ENCODE assay signal across 8 mouse cellular contexts in the genomic region with DNA sequence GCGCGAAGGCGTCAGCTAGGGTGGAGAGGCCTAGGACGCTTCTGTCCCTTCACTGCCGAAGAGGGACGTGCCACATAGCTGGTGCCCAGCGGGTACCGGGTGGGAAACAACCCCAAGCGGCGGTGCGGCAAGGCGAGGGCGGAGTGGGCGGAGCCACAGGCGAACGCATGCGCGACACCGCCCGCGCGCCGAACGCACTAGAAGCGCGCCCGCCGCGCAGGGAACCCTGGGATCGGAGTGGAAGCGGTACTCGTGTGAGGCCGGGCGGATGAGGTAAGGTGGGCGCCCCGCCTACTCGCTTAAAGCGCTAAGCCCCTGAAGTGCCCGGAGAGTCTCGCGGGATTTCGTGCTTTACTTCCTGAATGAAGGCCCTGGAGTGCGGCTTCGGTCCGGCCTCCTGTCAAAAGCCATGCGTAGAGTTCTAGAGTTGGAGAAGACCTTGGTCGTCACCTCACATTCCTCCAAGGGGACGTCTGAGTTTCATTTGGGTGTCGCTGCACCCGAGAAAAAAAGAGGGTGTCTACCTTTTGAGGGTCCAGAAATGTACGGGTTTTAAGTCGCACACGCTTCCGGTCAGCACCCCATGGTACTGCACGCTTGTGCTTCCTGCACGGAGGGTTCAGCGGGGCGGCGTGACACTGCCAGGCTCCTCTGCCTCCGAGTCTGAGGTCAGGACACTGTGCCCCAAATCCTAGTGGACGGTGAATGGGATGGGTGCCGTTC. TPM values are rescaled to one million over a fixed set of nuclear protein-coding genes. Genes with fewer than 3 reads are reported as not detected.
DNase-seq lines count a peak whose midpoint lies in the region; ATAC-seq and TF ChIP-seq lines count a peak whose summit lies in the region.

A gene (minus strand): TSS at position 151 of the 723 bp plus-strand sequence.
A gene (minus strand): TSS at position 227 of the 723 bp plus-strand sequence.

- peak within 1 kb of the TSS; percentile 96 for H3K27ac ChIP-seq in gastrocnemius, adult 2 months
- peak within 1 kb of the TSS; percentile 87 for H3K27ac ChIP-seq in hindbrain, postnatal 0 days
- peak within 1 kb of the TSS; percentile 94 for H3K27ac ChIP-seq in left cerebral cortex, adult 2 months

- ATAC-seq in common myeloid progenitor, adult 5-6 weeks (replicated peaks; ENCODE audit: low read depth, poor library complexity, severe bottlenecking): peak; percentile 95
- ATAC-seq in hindbrain, postnatal 0 days: peak; percentile 100
- ATAC-seq in megakaryocyte, adult 5-6 weeks (ENCODE audit: poor library complexity, severe bottlenecking): peak; percentile 95

- 0 out of 2 replicates have a peak, but pooled peaks cover 2% of the 10 kb centered on the region for H3K4me1 ChIP-seq in hindbrain, postnatal 0 days (ENCODE audit: insufficient read depth, low read length)

- no peaks in the 10 kb centered on the region for H3K9me3 ChIP-seq in hindbrain, postnatal 0 days (ENCODE audit: low read length)

- peak; percentile 97 for DNase-seq in ZHBTc4 (ENCODE audit: low read depth, low spot score)
- peak; percentile 99 for DNase-seq in gastrocnemius, adult 2 months
- peak; percentile 100 for DNase-seq in hindbrain, postnatal 0 days (ENCODE audit: low spot score)
- peak; percentile 98 to 99 for DNase-seq in left cerebral cortex, adult 2 months (ENCODE audit: extremely low spot score in 1 of 2, low spot score in 2 of 2)
- peak; percentile 98 for DNase-seq in right cerebral cortex, adult 2 months (ENCODE audit: low spot score in 2 of 2)
- DNase-seq in urinary bladder, postnatal 14 days (ENCODE audit: low spot score): peak; percentile 98

- WGBS in hindbrain, postnatal 0 days: under 1% methylated on average over 62 of the region's 62 CpGs

- H3K4me3 ChIP-seq in gastrocnemius, adult 2 months: peak within 1 kb of the TSS; percentile 99
- peak within 1 kb of the TSS; percentile 76 for H3K4me3 ChIP-seq in hindbrain, postnatal 0 days (ENCODE audit: low read length)
- peak within 1 kb of the TSS; percentile 87 for H3K4me3 ChIP-seq in left cerebral cortex, adult 2 months

- H3K9ac ChIP-seq in hindbrain, postnatal 0 days (replicated peaks; ENCODE audit: low read length): peak within 1 kb of the TSS; percentile 94

- no peaks in the 10 kb centered on the region for H3K36me3 ChIP-seq in hindbrain, postnatal 0 days (ENCODE audit: insufficient read depth, low read length)

- intact Hi-C loops in gastrocnemius, adult 2 months (cut with DNase I): loop anchor here (1.0 kb wide), 1 partner anchor 14 kb away; a partner anchor contains a TSS
- intact Hi-C loops in left cerebral cortex, adult 2 months (cut with DNase I): loop anchor here (1.0 to 5.0 kb wide), 4 partner anchors 14 to 441 kb away; a partner anchor contains a TSS

- no peaks in the 10 kb centered on the region for H3K27me3 ChIP-seq in hindbrain, postnatal 0 days (ENCODE audit: insufficient read depth, low read length)

- peak within 1 kb of the TSS; percentile 87 for H3K4me2 ChIP-seq in hindbrain, postnatal 0 days (ENCODE audit: low read depth, low read length)

- TF ChIP-seq CTCF in gastrocnemius, adult 2 months (IDR thresholded peaks at IDR 0.05): no peak
- TF ChIP-seq CTCF in hindbrain, postnatal 0 days (IDR thresholded peaks at IDR 0.05; ENCODE audit: low read depth): 0 out of 2 replicates have a peak, but pooled peaks have one; percentile 6
- TF ChIP-seq CTCF in left cerebral cortex, adult 2 months (IDR thresholded peaks at IDR 0.05): no peak

RNA-seq across cellular contexts. Expression of the first gene that starts in this region (rescaled TPM):
- total RNA-seq in common myeloid progenitor, adult 5-6 weeks (2017): not detected in 2 replicates
- total RNA-seq in gastrocnemius, adult 2 months (2021): not detected
- 0.99 TPM in 1 of 2 replicates, not detected in the other for total RNA-seq in hindbrain, postnatal 0 days (2014; rRNA removed)
- polyA plus RNA-seq in hindbrain, postnatal 0 days (2015; fragmentation: Nextera tagmentation; extraction: Ambion mirVana): 0.16 TPM in 1 of 2 replicates, not detected in the other
- total RNA-seq in left cerebral cortex, adult 2 months (2021): not detected
- total RNA-seq in megakaryocyte, adult 5-6 weeks (2015): not detected in 2 replicates
- total RNA-seq in megakaryocyte, adult 5-6 weeks (2017): not detected in 2 replicates

RNA-seq across cellular contexts. Expression of the second gene that starts in this region (rescaled TPM):
- total RNA-seq in common myeloid progenitor, adult 5-6 weeks (2017): 91.7 and 118 TPM in 2 replicates
- total RNA-seq in gastrocnemius, adult 2 months (2021): 10 to 100 TPM; 32.9 to 34.3 TPM
- 78.3 and 85.9 TPM in 2 replicates for total RNA-seq in hindbrain, postnatal 0 days (2014; rRNA removed)
- polyA plus RNA-seq in hindbrain, postnatal 0 days (2015; fragmentation: Nextera tagmentation; extraction: Ambion mirVana): 32.0 and 33.1 TPM in 2 replicates
- total RNA-seq in left cerebral cortex, adult 2 months (2021): 10 to 100 TPM; 75.3 to 76.9 TPM
- 51.1 and 55.8 TPM in 2 replicates for total RNA-seq in megakaryocyte, adult 5-6 weeks (2015)
- total RNA-seq in megakaryocyte, adult 5-6 weeks (2017): 68.7 and 78.5 TPM in 2 replicates

Comparison
In these comparisons a context has a peak if more than half of its experiments do, and no peak if none do; other contexts are left out.
1. Peak in every context shown above with its lines: DNase-seq, ATAC-seq, H3K4me3 ChIP-seq and H3K27ac ChIP-seq.